18 mouse cellular contexts compared by ENCODE assay signal in genomic region chr16:20791803-20792202, GRCm38 (mm10). TPM values are rescaled to one million over a fixed set of nuclear protein-coding genes. Genes with fewer than 3 reads are reported as not detected.
"Had no signal": no experiment of that assay in that cellular context is flagged by ENCODE, and none has a peak within 500 bp of the region (broad histone marks: within the 10 kb centered on the region; RNA-seq: fewer than 3 reads in every experiment).

No protein-coding gene starts in this region.

- DNase-seq: lung, adult 2 months; lung, postnatal 10 days; lung, postnatal 4 days; right cerebral cortex, postnatal 14 days; right cerebral cortex, postnatal 4 days; spleen, adult 18-20 months; thymus, adult 2 months; thymus, postnatal 25 days; thymus, postnatal 4 days had no signal

- H3K4me1 ChIP-seq: lung, embryonic 15.5 days; midbrain, embryonic 13.5 days; midbrain, embryonic 15.5 days; neural tube, embryonic 12.5 days had no signal

- H3K9ac ChIP-seq: liver, embryonic 14.5 days; lung, embryonic 15.5 days; midbrain, embryonic 13.5 days; midbrain, embryonic 15.5 days; neural tube, embryonic 12.5 days had no signal

- H3K27me3 ChIP-seq: lung, embryonic 15.5 days; midbrain, embryonic 13.5 days; midbrain, embryonic 15.5 days; neural tube, embryonic 12.5 days had no signal

- H3K9me3 ChIP-seq: lung, embryonic 15.5 days; megakaryocyte, embryonic 14.5 days; midbrain, embryonic 13.5 days; midbrain, embryonic 15.5 days; neural tube, embryonic 12.5 days had no signal

- H3K4me3 ChIP-seq: lung, embryonic 15.5 days; megakaryocyte, embryonic 14.5 days; midbrain, embryonic 13.5 days; midbrain, embryonic 15.5 days; neural tube, embryonic 12.5 days had no signal

- H3K27ac ChIP-seq: liver, embryonic 14.5 days; lung, embryonic 15.5 days; midbrain, embryonic 13.5 days; midbrain, embryonic 15.5 days; neural tube, embryonic 12.5 days had no signal

- H3K36me3 ChIP-seq: lung, embryonic 15.5 days; midbrain, embryonic 13.5 days; midbrain, embryonic 15.5 days; neural tube, embryonic 12.5 days had no signal

- H3K4me2 ChIP-seq: lung, embryonic 15.5 days; midbrain, embryonic 11.5 days; midbrain, embryonic 13.5 days; midbrain, embryonic 15.5 days; neural tube, embryonic 12.5 days had no signal

- ATAC-seq: midbrain, embryonic 13.5 days; midbrain, embryonic 15.5 days had no signal

RNA-seq across cellular contexts. Expression of gene Thpo, which starts 57.5 kb away (rescaled TPM):
- total RNA-seq: monocyte, adult 5-6 weeks; neutrophil, adult 5-6 weeks had no signal

RNA-seq across cellular contexts. Expression of gene Chrd, which starts 58.9 kb away (rescaled TPM):
- total RNA-seq: monocyte, adult 5-6 weeks; neutrophil, adult 5-6 weeks had no signal
